13 mouse cellular contexts compared by ENCODE assay signal in genomic region chr1:164862946-164863883, GRCm38 (mm10).
A peak's percentile ranks its signal among the peaks of the same experiment; 100 is the strongest.
DNase-seq lines count a peak whose midpoint lies in the region; ATAC-seq and TF ChIP-seq lines count a peak whose summit lies in the region.
"Had no signal": no experiment of that assay in that cellular context is flagged by ENCODE, and none has a peak within 500 bp of the region (broad histone marks: within the 10 kb centered on the region; RNA-seq: fewer than 3 reads in every experiment).

No protein-coding gene starts in this region.

- no peak overlapping the region for H3K27ac ChIP-seq in embryonic facial prominence, embryonic 14.5 days (replicated peaks; ENCODE audit: low read depth, low read length)
- no peak overlapping the region for H3K27ac ChIP-seq in embryonic facial prominence, embryonic 10.5 days (replicated peaks)
- peak overlapping the region; percentile 19; the same call in 1 of the 2 replicates for H3K27ac ChIP-seq in left cerebral cortex, adult 2 months
- H3K27ac ChIP-seq: forebrain, embryonic 13.5 days had no signal

- H3ac ChIP-seq in myocyte (ENCODE audit: control insufficient read depth, insufficient read length), result no peak overlapping the region

- no peak for TF ChIP-seq POLR2A in myocyte (IDR thresholded peaks at IDR 0.05; ENCODE audit: insufficient read length, low read depth)

- H3K36me3 ChIP-seq in embryonic facial prominence, embryonic 14.5 days (ENCODE audit: control insufficient read depth, insufficient read depth, low read length), result no peaks in the 10 kb centered on the region
- no peaks in the 10 kb centered on the region for H3K36me3 ChIP-seq in embryonic facial prominence, embryonic 10.5 days (replicated peaks)
- no peaks in the 10 kb centered on the region for H3K36me3 ChIP-seq in myocyte (ENCODE audit: control insufficient read depth, insufficient read depth)

- TF ChIP-seq CTCF in left cerebral cortex, adult 2 months (IDR thresholded peaks at IDR 0.05), result no peak

- H3K9ac ChIP-seq in embryonic facial prominence, embryonic 14.5 days (ENCODE audit: low read depth, low read length), result no peak overlapping the region
- H3K9ac ChIP-seq: forebrain, embryonic 13.5 days had no signal

- no peaks in the 10 kb centered on the region for H3K9me3 ChIP-seq in embryonic facial prominence, embryonic 14.5 days (ENCODE audit: control insufficient read depth, low read length)
- no peaks in the 10 kb centered on the region for H3K9me3 ChIP-seq in embryonic facial prominence, embryonic 10.5 days
- H3K9me3 ChIP-seq: forebrain, embryonic 13.5 days had no signal

- H3K4me2 ChIP-seq in embryonic facial prominence, embryonic 14.5 days (ENCODE audit: low read depth, low read length), result no peak overlapping the region
- no peak overlapping the region for H3K4me2 ChIP-seq in myocyte (ENCODE audit: low read depth)
- H3K4me2 ChIP-seq: forebrain, embryonic 13.5 days had no signal

- DNase-seq in embryonic facial prominence, embryonic 14.5 days (ENCODE audit: low spot score), result peak; percentile 10
- DNase-seq in embryonic facial prominence, embryonic 10.5 days (ENCODE audit: low spot score), result no peak
- DNase-seq in left cerebral cortex, adult 2 months (ENCODE audit: extremely low spot score in 1 of 2, low spot score in 2 of 2), result no peak
- DNase-seq in left cerebral cortex, adult 9 months (ENCODE audit: low spot score in 2 of 2), result no peak
- peak; percentile 50 for DNase-seq in cerebellum, adult 8-10 months
- no peak for DNase-seq in adrenal gland, postnatal 4 days (ENCODE audit: low spot score in 2 of 2)
- no peak for DNase-seq in urinary bladder, adult 2 months (ENCODE audit: low spot score)
- DNase-seq: adrenal gland, postnatal 10 days; liver; lung, postnatal 14 days had no signal

- H3K4me3 ChIP-seq in embryonic facial prominence, embryonic 14.5 days (ENCODE audit: low read depth, low read length), result no peak overlapping the region
- no peak overlapping the region for H3K4me3 ChIP-seq in embryonic facial prominence, embryonic 10.5 days
- no peak overlapping the region for H3K4me3 ChIP-seq in left cerebral cortex, adult 2 months
- no peak overlapping the region for H3K4me3 ChIP-seq in myocyte
- H3K4me3 ChIP-seq: forebrain, embryonic 13.5 days had no signal

- intact Hi-C loops in left cerebral cortex, adult 2 months (cut with DNase I), result no loop called here

- 60% methylated on average over 12 of the region's 12 CpGs for WGBS in embryonic facial prominence, embryonic 14.5 days
- WGBS in embryonic facial prominence, embryonic 10.5 days, result 78% methylated on average over 12 of the region's 12 CpGs

- H3K27me3 ChIP-seq in embryonic facial prominence, embryonic 14.5 days (replicated peaks; ENCODE audit: control insufficient read depth, insufficient read depth, low read length), result no peaks in the 10 kb centered on the region
- H3K27me3 ChIP-seq in embryonic facial prominence, embryonic 10.5 days (replicated peaks; ENCODE audit: low read depth, poor library complexity, severe bottlenecking), result no peaks in the 10 kb centered on the region
- H3K27me3 ChIP-seq in myocyte (ENCODE audit: control insufficient read depth, insufficient read depth, insufficient read length), result no peaks in the 10 kb centered on the region
- H3K27me3 ChIP-seq: forebrain, embryonic 13.5 days had no signal

- ATAC-seq in embryonic facial prominence, embryonic 14.5 days (ENCODE audit: low read depth), result no peak
- ATAC-seq: forebrain, embryonic 13.5 days; midbrain, embryonic 16.5 days had no signal

- no peaks in the 10 kb centered on the region for H3K79me2 ChIP-seq in myocyte (ENCODE audit: control insufficient read depth, insufficient read depth)

- no peaks in the 10 kb centered on the region for H3K4me1 ChIP-seq in embryonic facial prominence, embryonic 14.5 days (ENCODE audit: control insufficient read depth, insufficient read depth, low read length)
- peaks cover 13% of the 10 kb centered on the region for H3K4me1 ChIP-seq in embryonic facial prominence, embryonic 10.5 days
- H3K4me1 ChIP-seq: forebrain, embryonic 13.5 days had no signal

TF ChIP-seq in myocyte, 11 proteins besides CTCF, POLR2A, EP300 and RAD21:
- TF ChIP-seq SRF (IDR thresholded peaks at IDR 0.05; ENCODE audit: control insufficient read depth, insufficient read length, low read depth) (no peak), USF1 (IDR thresholded peaks at IDR 0.05; ENCODE audit: low read depth) (peak; percentile 28)

Comparison
In these comparisons a context has a peak if more than half of its experiments do, and no peak if none do; other contexts are left out.
1. DNase-seq: peak in embryonic facial prominence, embryonic 14.5 days (single experiment) and cerebellum, adult 8-10 months (single experiment); none in embryonic facial prominence, embryonic 10.5 days (single experiment), left cerebral cortex, adult 2 months (0 of 2), left cerebral cortex, adult 9 months (0 of 2), adrenal gland, postnatal 4 days (0 of 2) and urinary bladder, adult 2 months (single experiment).